Comparison of ENCODE assay signal across 10 mouse cellular contexts in genomic region chr11:116071510-116071909, GRCm38 (mm10). TPM values are rescaled to one million over a fixed set of nuclear protein-coding genes. Genes with fewer than 3 reads are reported as not detected.
A peak's percentile ranks its signal among the peaks of the same experiment; 100 is the strongest.
DNase-seq lines count a peak whose midpoint lies in the region; ATAC-seq and TF ChIP-seq lines count a peak whose summit lies in the region.
"Had no signal": no experiment of that assay in that cellular context is flagged by ENCODE, and none has a peak within 500 bp of the region (broad histone marks: within the 10 kb centered on the region; RNA-seq: fewer than 3 reads in every experiment).

No protein-coding gene starts in this region.

- peak; percentile 78 for ATAC-seq in CD4-positive, CD25-positive, alpha-beta regulatory T cell, adult 4 months

- no peak overlapping the region for H3K4me3 ChIP-seq in kidney, adult 2 months (ENCODE audit: insufficient read depth, low read depth, low read length)
- H3K4me3 ChIP-seq in bone marrow macrophage, adult 2 months (ENCODE audit: insufficient read depth, low read length): no peak overlapping the region
- H3K4me3 ChIP-seq: heart, embryonic 13.5 days; liver, embryonic 13.5 days had no signal

- intact Hi-C loops in heart, postnatal 25 days (cut with DNase I): no loop called here

- DNase-seq in kidney, adult 2 months: peak; percentile 34
- DNase-seq in kidney, adult 11 months: no peak
- peak; percentile 74 for DNase-seq in naive thymus-derived CD4-positive, alpha-beta T cell, adult 2 months (ENCODE audit: low read depth)
- DNase-seq in frontal cortex, adult 2 months (ENCODE audit: extremely low spot score in 1 of 2, low spot score in 1 of 2): no peak
- no peak for DNase-seq in frontal cortex, postnatal 36 days (ENCODE audit: low spot score in 2 of 2)
- no peak for DNase-seq in heart, postnatal 25 days (ENCODE audit: low spot score)
- DNase-seq: liver, embryonic 13.5 days had no signal

- whole genome bisulfite sequencing in kidney, adult 2 months: 55% methylated on average over 5 of the region's 5 CpGs

- no peak for TF ChIP-seq POLR2A in kidney, adult 2 months (IDR thresholded peaks at IDR 0.05; ENCODE audit: low read depth, low read length)
- no peak for TF ChIP-seq POLR2A in bone marrow macrophage, adult 2 months (IDR thresholded peaks at IDR 0.05; ENCODE audit: borderline replicate concordance, low read depth, low read length)

- H3K27ac ChIP-seq in kidney, adult 2 months (ENCODE audit: insufficient read depth, low read depth, low read length): no peak overlapping the region
- H3K27ac ChIP-seq in bone marrow macrophage, adult 2 months (ENCODE audit: insufficient read depth, low read depth, low read length): no peak overlapping the region
- H3K27ac ChIP-seq: heart, embryonic 13.5 days had no signal

- H3K4me1 ChIP-seq in kidney, adult 2 months (ENCODE audit: control insufficient read depth, insufficient read depth, low read length): no peaks in the 10 kb centered on the region
- 0 out of 2 replicates have a peak, but pooled peaks cover 4% of the 10 kb centered on the region for H3K4me1 ChIP-seq in bone marrow macrophage, adult 2 months (ENCODE audit: control insufficient read depth, insufficient read depth, low read length)

- H3K36me3 ChIP-seq in kidney, adult 2 months (ENCODE audit: control insufficient read depth, insufficient read depth, low read length): no peaks in the 10 kb centered on the region
- H3K36me3 ChIP-seq: heart, embryonic 13.5 days had no signal

- peak; percentile 39 for TF ChIP-seq CTCF in kidney, adult 2 months (conservative IDR thresholded peaks at IDR 0.05; ENCODE audit: insufficient read depth, insufficient read length, low read depth, low read length)
- TF ChIP-seq CTCF in bone marrow macrophage, adult 2 months (IDR thresholded peaks at IDR 0.05; ENCODE audit: low read depth, low read length): peak; percentile 85

- H3K27me3 ChIP-seq in kidney, adult 2 months (replicated peaks; ENCODE audit: control insufficient read depth, insufficient read depth, low read length): no peaks in the 10 kb centered on the region
- H3K27me3 ChIP-seq: heart, embryonic 13.5 days; liver, embryonic 13.5 days had no signal

RNA-seq across cellular contexts. Expression of gene Unc13d, which starts 6.3 kb away (rescaled TPM):
- polyA plus RNA-seq in kidney, adult 2 months (2012; rRNA removed): 1.1 and 2.4 TPM in 2 replicates
- polyA plus RNA-seq in CD4-positive, CD25-positive, alpha-beta regulatory T cell, adult 4 months (2017; shearing (Covaris generic)): 100 to 1,000 TPM in 1 of 2 experiments, 10 to 100 TPM in 1; 73.8 to 138 TPM
- 23.2 and 32.3 TPM in 2 replicates for polyA plus RNA-seq in bone marrow macrophage, adult 2 months (2012; ENCODE audit: insufficient read depth, insufficient read length, missing spikeins)
- polyA plus RNA-seq in frontal cortex, adult 2 months (2012; rRNA removed): 0.84 and 0.90 TPM in 2 replicates
- total RNA-seq in heart, postnatal 25 days (2021): 1 to 10 TPM in 1 of 2 experiments, under 1 TPM in 1; 0.75 to 1.0 TPM

RNA-seq across cellular contexts. Expression of gene Wbp2, which starts 15.3 kb away (rescaled TPM):
- polyA plus RNA-seq in kidney, adult 2 months (2012; rRNA removed): 391 and 392 TPM in 2 replicates
- polyA plus RNA-seq in CD4-positive, CD25-positive, alpha-beta regulatory T cell, adult 4 months (2017; shearing (Covaris generic)): 100 to 1,000 TPM; 133 to 265 TPM
- 134 and 155 TPM in 2 replicates for polyA plus RNA-seq in bone marrow macrophage, adult 2 months (2012; ENCODE audit: insufficient read depth, insufficient read length, missing spikeins)
- 391 and 407 TPM in 2 replicates for polyA plus RNA-seq in frontal cortex, adult 2 months (2012; rRNA removed)
- 10 to 100 TPM; 80.1 to 92.2 TPM for total RNA-seq in heart, postnatal 25 days (2021)

RNA-seq across cellular contexts. Expression of gene Unk, which starts 41.4 kb away (rescaled TPM):
- 22.1 and 28.1 TPM in 2 replicates for polyA plus RNA-seq in kidney, adult 2 months (2012; rRNA removed)
- polyA plus RNA-seq in CD4-positive, CD25-positive, alpha-beta regulatory T cell, adult 4 months (2017; shearing (Covaris generic)): 10 to 100 TPM; 10.4 to 16.1 TPM
- polyA plus RNA-seq in bone marrow macrophage, adult 2 months (2012; ENCODE audit: insufficient read depth, insufficient read length, missing spikeins): 24.9 and 28.1 TPM in 2 replicates
- polyA plus RNA-seq in frontal cortex, adult 2 months (2012; rRNA removed): 35.4 and 38.1 TPM in 2 replicates
- total RNA-seq in heart, postnatal 25 days (2021): 1 to 10 TPM; 8.4 to 9.0 TPM

RNA-seq across cellular contexts. Expression of gene H3f3b, which starts 43.7 kb away (rescaled TPM):
- 135 and 150 TPM in 2 replicates for polyA plus RNA-seq in kidney, adult 2 months (2012; rRNA removed)
- polyA plus RNA-seq in CD4-positive, CD25-positive, alpha-beta regulatory T cell, adult 4 months (2017; shearing (Covaris generic)): 1,000 to 10,000 TPM; 1,562 to 1,754 TPM
- 431 and 432 TPM in 2 replicates for polyA plus RNA-seq in bone marrow macrophage, adult 2 months (2012; ENCODE audit: insufficient read depth, insufficient read length, missing spikeins)
- polyA plus RNA-seq in frontal cortex, adult 2 months (2012; rRNA removed): 347 and 369 TPM in 2 replicates
- total RNA-seq in heart, postnatal 25 days (2021): 100 to 1,000 TPM; 128 to 130 TPM

RNA-seq across cellular contexts. Expression of gene Trim47, which starts 55.5 kb away (rescaled TPM):
- polyA plus RNA-seq in kidney, adult 2 months (2012; rRNA removed): 34.9 and 39.6 TPM in 2 replicates
- polyA plus RNA-seq in CD4-positive, CD25-positive, alpha-beta regulatory T cell, adult 4 months (2017; shearing (Covaris generic)): not detected
- polyA plus RNA-seq in bone marrow macrophage, adult 2 months (2012; ENCODE audit: insufficient read depth, insufficient read length, missing spikeins): 32.1 and 38.5 TPM in 2 replicates
- 6.2 and 7.4 TPM in 2 replicates for polyA plus RNA-seq in frontal cortex, adult 2 months (2012; rRNA removed)
- total RNA-seq in heart, postnatal 25 days (2021): 10 to 100 TPM; 27.0 to 37.6 TPM

Comparison
In these comparisons a context has a peak if more than half of its experiments do, and no peak if none do; other contexts are left out.
1. DNase-seq: peak in kidney, adult 2 months (single experiment) and naive thymus-derived CD4-positive, alpha-beta T cell, adult 2 months (single experiment); none in kidney, adult 11 months (single experiment), frontal cortex, adult 2 months (0 of 2), frontal cortex, postnatal 36 days (0 of 2) and heart, postnatal 25 days (single experiment).